Comparison of ENCODE assay signal across 8 mouse cellular contexts in the genomic region with DNA sequence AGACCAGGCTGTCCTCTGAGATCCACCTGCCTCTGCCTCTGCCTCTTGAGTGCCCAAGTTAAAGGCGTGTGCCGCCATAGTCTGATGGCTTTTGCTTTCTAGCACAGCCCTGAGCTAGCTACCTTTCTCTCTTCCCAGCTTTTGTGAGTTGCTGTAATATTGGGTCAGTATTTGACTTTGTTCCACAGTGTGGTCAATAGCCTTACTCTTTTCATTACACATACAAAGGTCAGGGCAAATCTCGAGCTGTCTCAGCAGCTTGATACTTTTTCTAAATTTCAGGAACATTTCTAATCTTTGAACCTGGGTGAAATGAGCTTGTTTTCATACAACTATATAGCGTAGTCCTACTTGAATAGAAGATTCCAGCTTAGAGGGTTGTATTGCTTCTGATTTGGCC. TPM values are rescaled to one million over a fixed set of nuclear protein-coding genes. Genes with fewer than 3 reads are reported as not detected.
DNase-seq lines count a peak whose midpoint lies in the region; ATAC-seq and TF ChIP-seq lines count a peak whose summit lies in the region.

No protein-coding gene starts in this region.

- H3K4me2 ChIP-seq in kidney, embryonic 15.5 days, result peak overlapping the region; percentile 79; the same call in 1 of the 2 replicates
- H3K4me2 ChIP-seq in hindbrain, embryonic 13.5 days, result peak overlapping the region; percentile 63
- peak overlapping the region; percentile 74 for H3K4me2 ChIP-seq in midbrain, embryonic 12.5 days (replicated peaks)

- H3K9ac ChIP-seq in kidney, embryonic 15.5 days, result no peak overlapping the region
- H3K9ac ChIP-seq in hindbrain, embryonic 13.5 days, result peak overlapping the region; percentile 85; the same call in 1 of the 2 replicates
- H3K9ac ChIP-seq in midbrain, embryonic 12.5 days (replicated peaks), result no peak overlapping the region

- WGBS in kidney, embryonic 15.5 days, result 91% methylated on average over 4 of the region's 4 CpGs
- 95% methylated on average over 4 of the region's 4 CpGs for WGBS in hindbrain, embryonic 13.5 days
- 88% methylated on average over 4 of the region's 4 CpGs for WGBS in midbrain, embryonic 12.5 days

- no peak for TF ChIP-seq CTCF in cortical plate, adult 2 months (IDR thresholded peaks at IDR 0.05; ENCODE audit: extremely low read depth, insufficient read depth, low read length)

- TF ChIP-seq POLR2A in cortical plate, adult 2 months (IDR thresholded peaks at IDR 0.05; ENCODE audit: extremely low read depth, insufficient read depth, low read length), result no peak

- H3K27ac ChIP-seq in kidney, embryonic 15.5 days, result no peak overlapping the region
- no peak overlapping the region for H3K27ac ChIP-seq in cortical plate, adult 2 months (ENCODE audit: insufficient read depth, low read length)
- H3K27ac ChIP-seq in hindbrain, embryonic 13.5 days, result no peak overlapping the region
- no peak overlapping the region for H3K27ac ChIP-seq in midbrain, embryonic 12.5 days (replicated peaks)

- peaks cover 12% of the 10 kb centered on the region for H3K4me1 ChIP-seq in kidney, embryonic 15.5 days
- H3K4me1 ChIP-seq in cortical plate, adult 2 months (ENCODE audit: control insufficient read depth, insufficient read depth, low read length), result peaks cover 6% of the 10 kb centered on the region
- peaks cover 24% of the 10 kb centered on the region for H3K4me1 ChIP-seq in hindbrain, embryonic 13.5 days (replicated peaks)
- peaks cover 13% of the 10 kb centered on the region for H3K4me1 ChIP-seq in midbrain, embryonic 12.5 days

- peaks cover 34% of the 10 kb centered on the region for H3K36me3 ChIP-seq in kidney, embryonic 15.5 days
- H3K36me3 ChIP-seq in hindbrain, embryonic 13.5 days, result peaks cover 24% of the 10 kb centered on the region
- H3K36me3 ChIP-seq in midbrain, embryonic 12.5 days, result peaks cover 23% of the 10 kb centered on the region

- H3K9me3 ChIP-seq in kidney, embryonic 15.5 days (replicated peaks), result no peaks in the 10 kb centered on the region
- H3K9me3 ChIP-seq in hindbrain, embryonic 13.5 days, result no peaks in the 10 kb centered on the region
- no peaks in the 10 kb centered on the region for H3K9me3 ChIP-seq in midbrain, embryonic 12.5 days

- DNase-seq in kidney, postnatal 4 days, result no peak
- DNase-seq in cerebellum, adult 8-10 months, result no peak
- DNase-seq in heart, adult 11 months, result no peak
- DNase-seq in spleen, adult 18-20 months, result no peak

- no peak overlapping the region for H3K4me3 ChIP-seq in kidney, embryonic 15.5 days (replicated peaks)
- peak overlapping the region; percentile 94; the same call in 1 of the 2 replicates for H3K4me3 ChIP-seq in cortical plate, adult 2 months (ENCODE audit: insufficient read depth, low read length)
- H3K4me3 ChIP-seq in hindbrain, embryonic 13.5 days, result peak overlapping the region; percentile 92
- H3K4me3 ChIP-seq in midbrain, embryonic 12.5 days, result no peak overlapping the region

- ATAC-seq in kidney, embryonic 15.5 days (replicated peaks; ENCODE audit: low FRiP score), result no peak
- no peak for ATAC-seq in hindbrain, embryonic 13.5 days (ENCODE audit: low FRiP score)
- ATAC-seq in midbrain, embryonic 12.5 days (ENCODE audit: low FRiP score, low read depth), result no peak

- no peaks in the 10 kb centered on the region for H3K27me3 ChIP-seq in kidney, embryonic 15.5 days
- no peaks in the 10 kb centered on the region for H3K27me3 ChIP-seq in hindbrain, embryonic 13.5 days
- no peaks in the 10 kb centered on the region for H3K27me3 ChIP-seq in midbrain, embryonic 12.5 days

RNA-seq across cellular contexts. Expression of gene Crls1, which starts 1.9 kb away (rescaled TPM):
- polyA plus RNA-seq in kidney, embryonic 15.5 days (2015; fragmentation: Nextera tagmentation; extraction: Ambion mirVana), result 11.2 and 16.5 TPM in 2 replicates
- polyA plus RNA-seq in cortical plate, adult 2 months (2012; rRNA removed), result 28.3 TPM in 2 replicates
- polyA plus RNA-seq in hindbrain, embryonic 13.5 days (2015; fragmentation: Nextera tagmentation; extraction: Ambion mirVana), result 9.2 and 9.3 TPM in 2 replicates
- 22.1 and 25.8 TPM in 2 replicates for polyA plus RNA-seq in midbrain, embryonic 12.5 days (2016; fragmentation: Nextera tagmentation; extraction: Ambion mirVana)

RNA-seq across cellular contexts. Expression of gene Lrrn4, which starts 32.3 kb away (rescaled TPM):
- polyA plus RNA-seq in kidney, embryonic 15.5 days (2015; fragmentation: Nextera tagmentation; extraction: Ambion mirVana), result 1.3 and 2.3 TPM in 2 replicates
- 0.19 and 0.38 TPM in 2 replicates for polyA plus RNA-seq in cortical plate, adult 2 months (2012; rRNA removed)
- polyA plus RNA-seq in hindbrain, embryonic 13.5 days (2015; fragmentation: Nextera tagmentation; extraction: Ambion mirVana), result 0.10 TPM in 1 of 2 replicates, not detected in the other
- 0.06 and 0.08 TPM in 2 replicates for polyA plus RNA-seq in midbrain, embryonic 12.5 days (2016; fragmentation: Nextera tagmentation; extraction: Ambion mirVana)

RNA-seq across cellular contexts. Expression of gene Mcm8, which starts 32.4 kb away (rescaled TPM):
- polyA plus RNA-seq in kidney, embryonic 15.5 days (2015; fragmentation: Nextera tagmentation; extraction: Ambion mirVana), result 15.7 and 16.8 TPM in 2 replicates
- polyA plus RNA-seq in cortical plate, adult 2 months (2012; rRNA removed), result 3.4 and 3.9 TPM in 2 replicates
- 5.8 and 6.7 TPM in 2 replicates for polyA plus RNA-seq in hindbrain, embryonic 13.5 days (2015; fragmentation: Nextera tagmentation; extraction: Ambion mirVana)
- polyA plus RNA-seq in midbrain, embryonic 12.5 days (2016; fragmentation: Nextera tagmentation; extraction: Ambion mirVana), result 18.8 and 18.9 TPM in 2 replicates

RNA-seq across cellular contexts. Expression of gene Trmt6, which starts 32.5 kb away (rescaled TPM):
- 31.0 and 31.2 TPM in 2 replicates for polyA plus RNA-seq in kidney, embryonic 15.5 days (2015; fragmentation: Nextera tagmentation; extraction: Ambion mirVana)
- polyA plus RNA-seq in cortical plate, adult 2 months (2012; rRNA removed), result 25.3 and 28.6 TPM in 2 replicates
- 25.6 and 26.5 TPM in 2 replicates for polyA plus RNA-seq in hindbrain, embryonic 13.5 days (2015; fragmentation: Nextera tagmentation; extraction: Ambion mirVana)
- 30.5 and 33.8 TPM in 2 replicates for polyA plus RNA-seq in midbrain, embryonic 12.5 days (2016; fragmentation: Nextera tagmentation; extraction: Ambion mirVana)

Comparison
In these comparisons a context has a peak if more than half of its experiments do, and no peak if none do; other contexts are left out.
1. H3K4me3 ChIP-seq: peak in cortical plate, adult 2 months (single experiment) and hindbrain, embryonic 13.5 days (single experiment); none in kidney, embryonic 15.5 days (single experiment) and midbrain, embryonic 12.5 days (single experiment).
2. Peak in every context shown above with its lines, with median percentiles within 50 percentile points of each other: H3K4me2 ChIP-seq.